Mouse (Mus musculus) lung, embryonic 14.5 days (tissue): ENCODE data around the gene Cchcr1. TPM values are rescaled to one million over a fixed set of nuclear protein-coding genes. Genes with fewer than 3 reads are reported as not detected.

Experiments used
- ATAC-seq: fragments of 200-750 bp; cut with Nextera tagmentation; 2 replicates; pipeline ENCODE4 v1.8.0; 2017; ENCODE audit warnings: mild to moderate bottlenecking, moderate TSS enrichment, moderate library complexity; ENCODE audit not compliant: insufficient read depth
- DNase-seq: peaks from one replicate; pipeline ENCODE4 v3.0.0-alpha.2; 2015
- H3K27ac ChIP-seq: fragments of 300-500 bp; sonication (generic); 2 replicates; pipeline ENCODE4 v1.5.1; 2014; ENCODE audit warnings: low read depth, mild to moderate bottlenecking, moderate library complexity
- H3K27me3 ChIP-seq: fragments of 300-500 bp; sonication (generic); 2 replicates; pipeline ENCODE4 v1.6.1; 2014; ENCODE audit warnings: low read length, control low read depth; ENCODE audit not compliant: insufficient read depth
- H3K36me3 ChIP-seq: fragments of 300-500 bp; sonication (generic); 2 replicates; pipeline ENCODE4 v1.6.1; 2014; ENCODE audit warnings: control low read depth; ENCODE audit not compliant: insufficient read depth
- H3K4me1 ChIP-seq: fragments of 300-500 bp; sonication (generic); 2 replicates; pipeline ENCODE4 v1.6.1; 2014; ENCODE audit warnings: antibody characterized with exemption, control low read depth; ENCODE audit not compliant: insufficient read depth
- H3K4me2 ChIP-seq: fragments of 300-500 bp; sonication (generic); 2 replicates; pipeline ENCODE4 v1.6.1; 2014; ENCODE audit warnings: mild to moderate bottlenecking
- H3K4me3 ChIP-seq: fragments of 300-500 bp; sonication (generic); 2 replicates; pipeline ENCODE4 v1.5.1; 2014; ENCODE audit warnings: low read depth, low read length
- H3K9ac ChIP-seq: fragments of 300-500 bp; sonication (generic); 2 replicates; pipeline ENCODE4 v1.6.1; 2014
- H3K9me3 ChIP-seq: fragments of 300-500 bp; sonication (generic); 2 replicates; pipeline ENCODE4 v1.6.1; 2016; ENCODE audit warnings: low read depth, low read length, control low read depth
- CTCF ChIP-seq: IDR thresholded peaks from 2 replicates; pipeline ENCODE4 v1.5.1; 2016; ENCODE audit warnings: antibody characterized with exemption, low read depth
- WGBS: fragments of 180-500 bp; shearing (Covaris S2); extraction: QIAGEN DNeasy Blood & Tissue Kit; methylation state at CpG from one replicate; pipeline ENCODE4 v1.1.7; 2014; 5-methylcytosine and 5-hydroxymethylcytosine counted together
- polyA plus RNA-seq: library from polyadenylated mRNA; unstranded; fragments of >200 nt; fragmentation: Nextera tagmentation; extraction: Ambion mirVana; gene quantifications from 2 replicates; pipeline ENCODE4 v1.2.1, GENCODE M21; 2014

Gene Cchcr1
- polyA plus RNA-seq, 1 experiment from 2014 or later, result 20.3 TPM

DNA sequence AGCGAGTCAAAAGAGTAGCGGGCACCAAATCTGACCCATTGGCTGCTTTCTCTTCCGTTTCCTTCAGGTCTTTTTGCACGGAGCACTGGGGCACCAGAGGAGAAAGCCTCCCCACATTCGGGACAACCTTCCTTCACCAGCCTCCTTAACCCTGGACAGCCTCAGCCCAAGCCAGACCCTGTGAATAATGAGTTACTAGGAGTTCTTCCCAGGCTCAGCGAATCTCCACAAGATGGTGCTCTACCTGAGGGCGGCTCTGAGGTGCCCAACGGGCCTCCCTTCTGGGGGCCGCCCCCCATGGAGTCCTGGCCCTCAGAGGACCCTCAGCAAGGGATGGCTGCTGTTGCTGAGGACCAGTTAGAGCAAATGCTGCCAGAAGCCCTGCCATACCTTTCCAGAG is 50.9 kb downstream of the Cchcr1 start:
- H3K4me1 ChIP-seq, result no peaks in the 10 kb centered on the region
- no peak overlapping the region for H3K9ac ChIP-seq
- no peaks in the 10 kb centered on the region for H3K9me3 ChIP-seq
- WGBS, result 19% methylated on average over 9 of the region's 9 CpGs
- no peak for ATAC-seq
- no peaks in the 10 kb centered on the region for H3K36me3 ChIP-seq
- no peak for DNase-seq
- peaks cover 24% of the 10 kb centered on the region for H3K27me3 ChIP-seq
- no peak for TF ChIP-seq CTCF
- no peak overlapping the region for H3K27ac ChIP-seq
- no peak overlapping the region for H3K4me2 ChIP-seq
- no peak overlapping the region for H3K4me3 ChIP-seq

DNA sequence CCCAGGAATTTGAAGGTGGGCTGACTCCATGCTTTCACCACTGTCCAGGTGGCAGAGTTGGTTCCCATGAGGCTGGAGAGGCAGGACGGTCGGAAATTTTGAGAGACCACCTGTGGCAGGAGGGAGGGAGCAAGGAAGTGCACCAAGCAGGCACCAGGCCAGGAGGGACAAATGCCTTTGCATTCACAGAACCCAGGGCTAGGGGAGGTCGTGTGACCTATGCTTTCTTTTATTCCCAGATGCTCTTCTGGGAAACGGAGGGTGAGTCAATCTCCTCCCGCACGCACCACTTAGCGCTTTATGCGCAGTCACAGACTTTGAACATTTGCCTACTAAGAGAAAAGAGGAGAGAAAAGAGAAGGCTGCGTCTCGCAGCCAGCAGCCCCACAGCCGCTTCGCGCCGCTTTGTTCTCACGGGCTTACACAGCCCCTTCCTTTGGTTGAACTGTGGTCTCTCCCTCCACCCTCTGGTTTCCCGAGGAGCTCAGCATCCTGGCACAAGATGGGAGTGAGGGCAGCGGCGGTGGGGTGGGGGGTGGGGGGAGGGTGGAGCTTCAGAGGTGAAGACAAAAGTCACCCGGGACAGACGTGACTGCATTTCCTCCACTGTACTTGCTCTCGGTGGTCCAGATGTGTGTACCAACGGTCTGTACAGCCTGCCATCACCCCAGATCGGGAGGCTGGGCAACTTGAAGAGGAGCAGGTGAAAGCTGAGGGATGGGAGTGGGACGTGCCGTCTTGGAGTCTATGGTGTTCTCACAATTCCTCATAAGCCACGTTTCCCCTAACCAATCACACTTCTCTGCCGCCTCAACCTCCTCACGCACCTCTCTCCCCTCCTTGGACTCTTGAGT is 52.4 kb downstream of the Cchcr1 start:
- Histone ChIP-seq H3K36me3 (no peaks in the 10 kb centered on the region), H3K9ac (no peak overlapping the region), H3K27ac (no peak overlapping the region), H3K4me2 (peak overlapping the region; percentile 51), H3K27me3 (peaks cover 24% of the 10 kb centered on the region), H3K4me1 (no peaks in the 10 kb centered on the region), H3K9me3 (no peaks in the 10 kb centered on the region), H3K4me3 (peak overlapping the region; percentile 17)
- TF ChIP-seq CTCF, result no peak
- DNase-seq, result peak; percentile 31
- 1% methylated on average over 28 of the region's 28 CpGs for WGBS
- peak; percentile 52; the same call in 1 of the 2 replicates for ATAC-seq

DNA sequence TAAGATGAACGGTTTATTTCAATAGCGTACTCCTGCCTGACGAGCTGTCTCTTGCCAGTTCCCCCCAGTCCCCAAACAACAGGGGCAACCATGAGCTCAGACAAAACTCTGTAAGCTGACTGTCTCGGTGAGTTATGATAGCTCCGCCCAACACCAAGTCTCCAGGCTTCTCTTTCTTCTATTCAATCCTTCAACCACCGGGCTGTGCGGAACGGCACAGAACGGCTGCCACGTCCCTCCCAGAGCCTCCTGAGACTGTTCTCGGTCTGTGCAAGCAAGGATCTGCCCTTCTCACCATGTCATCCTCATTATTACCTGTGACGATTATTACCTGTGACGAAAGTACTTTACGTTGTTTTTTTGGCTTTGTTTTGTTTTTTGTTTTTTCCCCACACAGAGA is 53.9 kb downstream of the Cchcr1 start:
- Histone ChIP-seq H3K9ac (no peak overlapping the region), H3K27ac (no peak overlapping the region), H3K36me3 (no peaks in the 10 kb centered on the region), H3K27me3 (peaks cover 28% of the 10 kb centered on the region), H3K4me3 (no peak overlapping the region), H3K4me2 (no peak overlapping the region), H3K4me1 (no peaks in the 10 kb centered on the region), H3K9me3 (no peaks in the 10 kb centered on the region)
- no peak for TF ChIP-seq CTCF
- WGBS, result 75% methylated on average over 14 of the region's 14 CpGs
- no peak for ATAC-seq
- no peak for DNase-seq

DNA sequence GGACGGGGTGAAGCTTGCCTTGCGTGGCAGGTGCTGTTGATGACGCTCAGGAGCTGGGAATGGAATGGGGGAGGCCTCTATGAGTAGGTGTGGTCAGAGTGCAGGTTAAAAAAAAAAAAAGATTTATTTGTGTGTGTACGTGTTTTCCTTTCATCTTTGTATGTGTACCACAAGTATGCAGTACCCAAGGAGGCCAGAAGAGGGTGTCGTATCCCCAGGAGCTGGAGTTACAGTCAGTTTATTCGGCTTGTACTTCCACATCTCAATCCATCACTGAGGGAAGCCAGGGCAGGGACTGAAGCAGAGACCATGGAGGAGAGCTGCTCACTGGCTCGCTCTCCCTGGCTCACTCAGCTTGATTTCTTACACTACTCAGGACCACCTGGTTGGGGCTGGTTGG is 54.6 kb downstream of the Cchcr1 start:
- WGBS, result 87% methylated on average over 7 of the region's 7 CpGs
- ATAC-seq (no peak), DNase-seq (no peak)
- Histone ChIP-seq H3K4me1 (no peaks in the 10 kb centered on the region), H3K27ac (no peak overlapping the region), H3K36me3 (no peaks in the 10 kb centered on the region), H3K27me3 (peaks cover 28% of the 10 kb centered on the region), H3K9ac (no peak overlapping the region), H3K4me3 (no peak overlapping the region), H3K9me3 (no peaks in the 10 kb centered on the region), H3K4me2 (no peak overlapping the region)
- peak; percentile 16; the same call in 1 of the 2 replicates for TF ChIP-seq CTCF

DNA sequence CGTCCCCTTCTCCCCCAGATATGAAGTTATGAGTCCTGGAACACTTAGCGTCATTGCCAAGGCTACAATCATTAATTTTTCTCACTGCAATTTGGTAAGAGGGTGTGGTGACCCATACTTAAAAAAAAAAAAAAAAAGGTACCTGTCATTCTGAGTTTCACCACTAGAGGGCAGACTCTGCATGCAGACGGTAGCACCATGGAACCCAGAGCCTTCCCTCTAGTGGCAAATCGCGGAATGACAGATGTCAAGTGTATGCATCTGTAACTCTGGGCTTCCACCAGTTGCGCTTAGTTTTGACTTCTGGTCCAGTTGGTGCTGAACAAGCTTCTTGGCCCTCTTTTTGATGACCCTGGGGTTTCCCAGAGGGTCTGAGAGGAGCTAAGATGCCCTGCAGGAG is 61.3 kb downstream of the Cchcr1 start:
- Histone ChIP-seq H3K36me3 (no peaks in the 10 kb centered on the region), H3K4me3 (no peak overlapping the region), H3K9me3 (no peaks in the 10 kb centered on the region), H3K4me1 (no peaks in the 10 kb centered on the region), H3K4me2 (no peak overlapping the region), H3K27me3 (0 out of 2 replicates have a peak, but pooled peaks cover 4% of the 10 kb centered on the region), H3K9ac (no peak overlapping the region), H3K27ac (no peak overlapping the region)
- DNase-seq (peak; percentile 95), ATAC-seq (no peak)
- WGBS, result 19% methylated on average over 6 of the region's 6 CpGs
- peak; percentile 100 for TF ChIP-seq CTCF

Other genes starting within 250 kb of the Cchcr1 start
- gene H2-Q1, start 196.7 kb upstream of the Cchcr1 start, polyA plus RNA-seq, result 1.0 and 1.1 TPM in 2 replicates
- gene H2-Q2, start 174.9 kb upstream of the Cchcr1 start, polyA plus RNA-seq, result 9.5 and 10.8 TPM in 2 replicates
- gene H2-Q4, start 137.5 kb upstream of the Cchcr1 start, polyA plus RNA-seq, result 5.0 and 6.0 TPM in 2 replicates
- 0.54 and 0.61 TPM in 2 replicates for gene H2-Q6, start 92.2 kb upstream of the Cchcr1 start, polyA plus RNA-seq
- gene H2-Q7, start 77.9 kb upstream of the Cchcr1 start, polyA plus RNA-seq, result 6.9 and 7.3 TPM in 2 replicates
- gene H2-Q10, start 47.0 kb upstream of the Cchcr1 start, polyA plus RNA-seq, result 0.08 and 0.28 TPM in 2 replicates
- gene Pou5f1, start 11.1 kb upstream of the Cchcr1 start, polyA plus RNA-seq, result 0.18 TPM in 1 of 2 replicates, not detected in the other
- gene Tcf19, start 276 bp upstream of the Cchcr1 start, polyA plus RNA-seq, result 83.9 and 89.3 TPM in 2 replicates
- 0.82 and 0.84 TPM in 2 replicates for gene Psors1c2, start 16.1 kb downstream of the Cchcr1 start, polyA plus RNA-seq
- 0.07 TPM in 1 of 2 replicates, not detected in the other for gene Cdsn, start 35.0 kb downstream of the Cchcr1 start, polyA plus RNA-seq
- gene 2300002M23Rik, start 50.4 kb downstream of the Cchcr1 start, polyA plus RNA-seq, result not detected in 2 replicates
- 61.3 and 64.3 TPM in 2 replicates for gene Sfta2, start 84.4 kb downstream of the Cchcr1 start, polyA plus RNA-seq
- not detected in 2 replicates for gene Gm9573, start 109.5 kb downstream of the Cchcr1 start, polyA plus RNA-seq
- 1.0 and 1.4 TPM in 2 replicates for gene Mucl3, start 126.6 kb downstream of the Cchcr1 start, polyA plus RNA-seq
- 22.4 and 24.1 TPM in 2 replicates for gene Vars2, start 150.5 kb downstream of the Cchcr1 start, polyA plus RNA-seq
- 47.4 and 49.3 TPM in 2 replicates for gene Gtf2h4, start 156.6 kb downstream of the Cchcr1 start, polyA plus RNA-seq
- 32.9 and 38.2 TPM in 2 replicates for gene Ddr1, start 187.5 kb downstream of the Cchcr1 start, polyA plus RNA-seq